Mouse (Mus musculus) E14TG2a.4 (cell line): ENCODE measurements around the gene Il2ra.

Experiments used
- CTCF ChIP-seq: conservative IDR thresholded peaks from 2 replicates; pipeline ENCODE4 v1.5.1; 2014; ENCODE audit warnings: low read length
- NANOG ChIP-seq: IDR thresholded peaks from 2 replicates; pipeline ENCODE4 v1.6.1; 2014; ENCODE audit warnings: borderline replicate concordance, low read length, mixed read lengths
- POU5F1 ChIP-seq: IDR thresholded peaks from 2 replicates; pipeline ENCODE4 v1.6.1; 2014; ENCODE audit warnings: low read length, borderline replicate concordance

GRCm38 (mm10) chr2:11662143-11662906 is 19.7 kb downstream of the Il2ra start:
- TF ChIP-seq CTCF (no peak), POU5F1 (no peak), NANOG (no peak)
